Mouse (Mus musculus) erythroid progenitor cell, adult 5-6 weeks (primary cell): ENCODE results near the gene Tnc. TPM values are rescaled to one million over a fixed set of nuclear protein-coding genes. Genes with fewer than 3 reads are reported as not detected.

Experiments
- total RNA-seq, 2 experiments: library from RNA; stranded (forward) in 1 of 2; stranded (reverse) in 1 of 2; fragments of 150-400 nt in 1 of 2; fragments of 186-747, 209-891 nt in 1 of 2; gene quantifications; 2 replicates each; pipeline versions ENCODE4 v1.2.3 to v1.2.4; 2015 to 2017; ENCODE audit warnings: low replicate concordance in 2 of 2

Gene Tnc
- total RNA-seq, 2 experiments from 2014 or later: 1.7 to 2.1 TPM

Other genes starting within 250 kb of the Tnc start
- gene Tnfsf8, start 185.7 kb downstream of the Tnc start, total RNA-seq (2015; ENCODE audit: low replicate concordance): 0.72 TPM in 1 of 2 replicates, not detected in the other
- gene Tnfsf8, start 185.7 kb downstream of the Tnc start, total RNA-seq (2017; ENCODE audit: low replicate concordance): 0.39 and 0.76 TPM in 2 replicates